Mouse (Mus musculus) CD4-positive, CD25-positive, alpha-beta regulatory T cell, adult 9 weeks (primary cell): ENCODE results near the gene Arl11. TPM values are rescaled to one million over a fixed set of nuclear protein-coding genes. Genes with fewer than 3 reads are reported as not detected.

Experiments
- polyA plus RNA-seq: library from polyadenylated mRNA; unstranded; fragments of 100-300 nt; shearing (Covaris generic); gene quantifications from one replicate; pipeline ENCODE4 v1.2.1, GENCODE M21; 2017

Arl11 gene
- polyA plus RNA-seq: 0.43 TPM

GRCm38 (mm10) chr14:61309593-61309992 is at the start of gene Arl11:
Arl11 (plus strand) TSS chr14:61309753.

GRCm38 (mm10) chr14:61360131-61360980 is 50.8 kb downstream of the Arl11 start, which contains the start of gene Ebpl:
Ebpl (minus strand) TSS chr14:61360439.

Other genes starting within 250 kb of the Arl11 start
- 6.6 TPM for gene Sacs, start 171.3 kb upstream of the Arl11 start, polyA plus RNA-seq
- not detected for gene Sgcg, start 51.3 kb upstream of the Arl11 start, polyA plus RNA-seq
- 9.4 TPM for gene Ebpl, start 50.7 kb downstream of the Arl11 start, polyA plus RNA-seq
- gene Kpna3, start 130.1 kb downstream of the Arl11 start, polyA plus RNA-seq: 45.2 TPM
- 6.7 TPM for gene Spryd7, start 247.1 kb downstream of the Arl11 start, polyA plus RNA-seq